Mouse (Mus musculus) myocyte (in vitro differentiated cells): ENCODE measurements around the gene 1700021F05Rik. TPM values are rescaled to one million over a fixed set of nuclear protein-coding genes. Genes with fewer than 3 reads are reported as not detected.
"Not testable (repeated sequence)": the region's sequence is repeated elsewhere in the genome, so short reads cannot be mapped to it uniquely, and the experiment has no call there.

Experiments used
- H3K27me3 ChIP-seq: one replicate; pipeline ENCODE4 v1.6.1; 2011; ENCODE audit not compliant: control insufficient read depth, insufficient read depth, insufficient read length
- H3K36me3 ChIP-seq: one replicate; pipeline ENCODE4 v1.6.1; 2011; ENCODE audit not compliant: control insufficient read depth, insufficient read depth
- H3K4me2 ChIP-seq: one replicate; pipeline ENCODE4 v1.6.1; 2011; ENCODE audit warnings: low read depth, control low read depth
- H3K4me3 ChIP-seq: one replicate; pipeline ENCODE4 v1.5.1; 2011; ENCODE audit warnings: mild to moderate bottlenecking, control low read depth, moderate library complexity
- H3K79me2 ChIP-seq: one replicate; pipeline ENCODE4 v1.6.1; 2011; ENCODE audit not compliant: control insufficient read depth, insufficient read depth
- H3ac ChIP-seq: one replicate; pipeline ENCODE4 v1.6.1; 2011; ENCODE audit not compliant: control insufficient read depth, insufficient read length
- CEBPB ChIP-seq: IDR thresholded peaks from 2 replicates; pipeline ENCODE4 v1.6.1; 2011; ENCODE audit warnings: mild to moderate bottlenecking, moderate library complexity; ENCODE audit not compliant: poor library complexity, insufficient read depth, severe bottlenecking
- E2F4 ChIP-seq: IDR thresholded peaks from one replicate; pipeline ENCODE4 v1.6.1; 2011; ENCODE audit warnings: mild to moderate bottlenecking, control low read depth, moderate library complexity; ENCODE audit not compliant: insufficient read depth
- MAX ChIP-seq: IDR thresholded peaks from one replicate; pipeline ENCODE4 v1.6.1; 2011; ENCODE audit warnings: low read depth, mild to moderate bottlenecking, control low read depth
- MYOD1 ChIP-seq, 3 experiments: IDR thresholded peaks; one replicate each; pipeline ENCODE4 v1.6.1; 2011; ENCODE audit warnings: control low read depth in 2 of 3, low read depth in 2 of 3, mild to moderate bottlenecking in 2 of 3, moderate library complexity in 1 of 3; ENCODE audit not compliant: insufficient read length in 2 of 3, control insufficient read depth in 1 of 3
- MYOG ChIP-seq, 3 experiments: IDR thresholded peaks; one replicate each; pipeline ENCODE4 v1.6.1; 2011; ENCODE audit warnings: control low read depth in 2 of 3, low read depth in 2 of 3, mild to moderate bottlenecking in 2 of 3; ENCODE audit not compliant: insufficient read length in 2 of 3, control insufficient read depth in 1 of 3, insufficient read depth in 1 of 3
- POLR2A ChIP-seq: IDR thresholded peaks from one replicate; pipeline ENCODE4 v1.6.1; 2011; ENCODE audit warnings: low read depth, mild to moderate bottlenecking, control low read depth, moderate library complexity; ENCODE audit not compliant: insufficient read length
- POLR2AphosphoS2 ChIP-seq: IDR thresholded peaks from one replicate; pipeline ENCODE4 v1.6.1; 2011; ENCODE audit warnings: low read depth, control low read depth; ENCODE audit not compliant: insufficient read length
- REST ChIP-seq: IDR thresholded peaks from one replicate; pipeline ENCODE4 v1.6.1; 2011; ENCODE audit warnings: mild to moderate bottlenecking, control low read depth, moderate library complexity; ENCODE audit not compliant: insufficient read depth, insufficient read length
- SRF ChIP-seq: IDR thresholded peaks from one replicate; pipeline ENCODE4 v1.6.1; 2011; ENCODE audit warnings: low read depth; ENCODE audit not compliant: control insufficient read depth, insufficient read length
- TCF12 ChIP-seq: IDR thresholded peaks from one replicate; pipeline ENCODE4 v1.6.1; 2011; ENCODE audit warnings: mild to moderate bottlenecking, control low read depth; ENCODE audit not compliant: poor library complexity, insufficient read depth, severe bottlenecking
- TCF3 ChIP-seq: IDR thresholded peaks from one replicate; pipeline ENCODE4 v1.6.1; 2011; ENCODE audit warnings: low read depth, control low read depth; ENCODE audit not compliant: insufficient read length
- USF1 ChIP-seq: IDR thresholded peaks from one replicate; pipeline ENCODE4 v1.6.1; 2011; ENCODE audit warnings: low read depth, mild to moderate bottlenecking, control low read depth, moderate library complexity
- polyA plus RNA-seq: library from polyadenylated mRNA; unstranded; fragments of >200 nt; fragmentation: generic; extraction: Trizol; gene quantifications from one replicate; pipeline ENCODE4 v1.2.1, GENCODE M21; 2012; ENCODE audit warnings: missing spikeins

Gene 1700021F05Rik
- polyA plus RNA-seq, 1 experiment: 52.6 TPM

GRCm38 (mm10) chr10:43527283-43528269 lies 13.2 kb downstream of the 1700021F05Rik start:
- TF ChIP-seq REST: no peak
- no peak for TF ChIP-seq MYOD1 (IDR thresholded peaks at IDR 0.05; ENCODE audit: control insufficient read depth in 1 of 3, insufficient read length in 2 of 3, low read depth in 2 of 3)
- no peak for TF ChIP-seq TCF3
- TF ChIP-seq POLR2AphosphoS2: no peak
- no peak for TF ChIP-seq MAX
- no peak for TF ChIP-seq E2F4
- no peak for TF ChIP-seq TCF12
- H3K79me2 ChIP-seq: no peaks in the 10 kb centered on the region
- no peak overlapping the region for H3ac ChIP-seq
- H3K4me2 ChIP-seq: no peak overlapping the region
- H3K4me3 ChIP-seq: no peak overlapping the region
- H3K36me3 ChIP-seq: peaks cover 7% of the 10 kb centered on the region
- no peaks in the 10 kb centered on the region for H3K27me3 ChIP-seq

DNA sequence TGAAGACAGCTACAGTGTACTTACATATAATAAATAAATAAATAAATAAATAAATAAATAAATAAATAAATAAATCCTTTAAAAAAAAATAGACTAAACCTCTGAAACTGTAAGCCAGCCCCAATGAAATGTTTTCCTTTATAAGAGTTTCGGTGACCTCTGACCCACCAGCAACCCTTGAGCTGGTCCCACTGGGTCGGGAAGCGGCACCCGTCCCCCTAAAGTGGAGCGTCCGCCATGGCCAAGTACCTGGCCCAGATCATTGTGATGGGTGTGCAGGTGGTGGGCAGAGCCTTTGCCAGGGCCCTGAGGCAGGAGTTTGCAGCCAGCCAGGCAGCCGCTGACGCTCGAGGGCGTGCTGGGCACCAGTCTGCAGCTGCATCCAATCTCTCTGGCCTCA lies 16.9 kb downstream of the 1700021F05Rik start, which contains the start of gene Gm9803:
Gene Gm9803 (plus strand): TSS at position 154 of the 400 bp plus-strand sequence.
- not testable (repeated sequence) for H3K4me2 ChIP-seq, H3K79me2 ChIP-seq, H3K36me3 ChIP-seq, H3K27me3 ChIP-seq, H3K4me3 ChIP-seq, H3ac ChIP-seq

DNA sequence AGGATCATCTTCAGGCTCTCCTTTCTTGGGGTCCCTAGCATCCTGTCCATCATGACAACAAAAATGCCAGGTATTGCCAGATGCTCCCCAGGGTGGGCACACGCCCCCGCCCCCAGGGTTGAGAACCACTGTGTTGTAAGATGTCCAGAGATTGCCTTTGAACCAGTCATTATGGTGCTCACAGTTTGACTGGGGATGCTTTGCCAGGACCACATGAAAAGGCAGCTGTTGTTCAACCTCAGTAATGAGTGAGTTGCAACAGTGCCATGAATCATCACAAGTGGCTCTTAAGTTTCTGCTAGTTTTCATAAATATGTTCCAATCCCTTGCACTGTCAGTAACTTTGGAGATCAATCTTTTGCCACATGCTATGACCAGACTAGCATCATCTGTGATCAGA lies 20.8 kb downstream of the 1700021F05Rik start:
- no peak overlapping the region for H3ac ChIP-seq
- H3K27me3 ChIP-seq: no peaks in the 10 kb centered on the region
- no peak overlapping the region for H3K4me3 ChIP-seq
- no peak overlapping the region for H3K4me2 ChIP-seq
- H3K79me2 ChIP-seq: no peaks in the 10 kb centered on the region
- TF ChIP-seq POLR2AphosphoS2: no peak
- no peak for TF ChIP-seq E2F4
- no peak for TF ChIP-seq REST
- TF ChIP-seq TCF12: peak; percentile 43
- peak; percentile 83 for TF ChIP-seq CEBPB
- peak; percentile 23 for TF ChIP-seq TCF3
- TF ChIP-seq MYOG (IDR thresholded peaks at IDR 0.05; ENCODE audit: control insufficient read depth in 1 of 3, insufficient read depth in 1 of 3, insufficient read length in 2 of 3, low read depth in 2 of 3): peak in 2 of 3 experiments; percentile 56 to 62
- no peak for TF ChIP-seq SRF
- peak in 2 of 3 experiments; percentile 81 for TF ChIP-seq MYOD1 (IDR thresholded peaks at IDR 0.05; ENCODE audit: control insufficient read depth in 1 of 3, insufficient read length in 2 of 3, low read depth in 2 of 3)
- H3K36me3 ChIP-seq: no peaks in the 10 kb centered on the region

DNA sequence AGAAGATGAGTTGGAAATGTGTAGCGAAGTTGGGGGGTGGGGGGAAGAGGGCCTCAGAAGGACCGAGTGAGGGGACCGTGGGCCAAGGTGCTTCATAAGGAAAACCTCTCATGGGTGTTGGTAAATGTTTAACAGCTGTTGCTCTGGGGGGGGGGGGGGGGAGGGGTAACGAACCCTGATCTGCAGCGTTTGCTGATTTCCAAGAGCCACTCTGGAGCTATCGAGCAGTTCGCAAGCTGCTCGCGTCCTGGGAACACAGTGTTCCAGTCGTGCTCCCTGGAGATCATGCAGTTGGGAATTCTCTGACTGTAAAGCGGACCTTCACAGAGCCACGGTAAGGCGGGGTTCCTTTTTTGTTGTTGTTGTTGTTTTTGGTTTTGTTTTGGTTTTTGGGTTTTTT lies 22.4 kb downstream of the 1700021F05Rik start:
- H3K4me2 ChIP-seq: no peak overlapping the region
- H3K36me3 ChIP-seq: no peaks in the 10 kb centered on the region
- H3K4me3 ChIP-seq: no peak overlapping the region
- H3K27me3 ChIP-seq: no peaks in the 10 kb centered on the region
- TF ChIP-seq REST (no peak), POLR2A (no peak), MYOD1 (IDR thresholded peaks at IDR 0.05; ENCODE audit: control insufficient read depth in 1 of 3, insufficient read length in 2 of 3, low read depth in 2 of 3) (no peak), CEBPB (no peak), TCF3 (no peak), E2F4 (no peak), POLR2AphosphoS2 (no peak), SRF (no peak), MYOG (IDR thresholded peaks at IDR 0.05; ENCODE audit: control insufficient read depth in 1 of 3, insufficient read depth in 1 of 3, insufficient read length in 2 of 3, low read depth in 2 of 3) (no peak), USF1 (no peak), TCF12 (no peak), MAX (no peak)
- H3ac ChIP-seq: no peak overlapping the region
- H3K79me2 ChIP-seq: no peaks in the 10 kb centered on the region

- Histone ChIP-seq H3ac (no peak overlapping the region), H3K4me2 (no peak overlapping the region), H3K79me2 (no peaks in the 10 kb centered on the region), H3K4me3 (no peak overlapping the region), H3K27me3 (no peaks in the 10 kb centered on the region), H3K36me3 (no peaks in the 10 kb centered on the region)
- TF ChIP-seq REST: no peak
- no peak for TF ChIP-seq CEBPB
These were observed 23.0 kb downstream of the 1700021F05Rik start for GRCm38 (mm10) chr10:43517836-43518235.
